Mouse (Mus musculus) induced T-regulatory cell, adult 2 months (primary cell): ENCODE data around the gene Nfe2l3.

ENCODE experiments used
- DNase-seq: peaks from one replicate; pipeline ENCODE4 v3.0.0-alpha.2; 2012; ENCODE audit warnings: low read depth

Nfe2l3 gene

GRCm38 (mm10) chr6:51442191-51442835 is 9.8 kb downstream of the Nfe2l3 start:
- peak; percentile 48 for DNase-seq

- no peak for DNase-seq
These were observed 20.5 kb downstream of the Nfe2l3 start for GRCm38 (mm10) chr6:51452927-51453503.

- DNase-seq = peak; percentile 28
These were observed 22.5 kb downstream of the Nfe2l3 start for GRCm38 (mm10) chr6:51454949-51455348.

GRCm38 (mm10) chr6:51456198-51456597 is 23.7 kb downstream of the Nfe2l3 start:
- DNase-seq = no peak

- DNase-seq = peak; percentile 36
These were observed 24.8 kb downstream of the Nfe2l3 start for GRCm38 (mm10) chr6:51457283-51457682.

- peak; percentile 32 for DNase-seq
These were observed 25.4 kb downstream of the Nfe2l3 start for GRCm38 (mm10) chr6:51457770-51458387.

- DNase-seq = peak; percentile 45
These were observed 26.4 kb downstream of the Nfe2l3 start for GRCm38 (mm10) chr6:51458925-51459312.

GRCm38 (mm10) chr6:51459313-51460020 is 27.0 kb downstream of the Nfe2l3 start:
- no peak for DNase-seq

GRCm38 (mm10) chr6:51460021-51460360 is 27.5 kb downstream of the Nfe2l3 start:
- DNase-seq = no peak

- DNase-seq = peak; percentile 57
These were observed 27.9 kb downstream of the Nfe2l3 start for GRCm38 (mm10) chr6:51460363-51460762.

GRCm38 (mm10) chr6:51467649-51468048 is 35.2 kb downstream of the Nfe2l3 start:
- DNase-seq = peak; percentile 57

GRCm38 (mm10) chr6:51468891-51469561 is 36.6 kb downstream of the Nfe2l3 start:
- DNase-seq = peak; percentile 92

GRCm38 (mm10) chr6:51469715-51470310 is 37.3 kb downstream of the Nfe2l3 start, which contains the start of gene Hnrnpa2b1:
Hnrnpa2b1 (minus strand) TSS chr6:51469894.
- peak; percentile 100 for DNase-seq

- DNase-seq = peak; percentile 95
These were observed 38.1 kb downstream of the Nfe2l3 start, which contains the start of gene Cbx3 for GRCm38 (mm10) chr6:51470311-51471178. Cbx3 (plus strand) TSS chr6:51470360.

GRCm38 (mm10) chr6:51471179-51471505 is 38.7 kb downstream of the Nfe2l3 start:
- no peak for DNase-seq

GRCm38 (mm10) chr6:51471782-51472181 is 39.3 kb downstream of the Nfe2l3 start:
- peak; percentile 47 for DNase-seq

GRCm38 (mm10) chr6:51472213-51472612 is 39.7 kb downstream of the Nfe2l3 start:
- peak; percentile 27 for DNase-seq

GRCm38 (mm10) chr6:51479136-51479731 is 46.8 kb downstream of the Nfe2l3 start:
- no peak for DNase-seq

- no peak for DNase-seq
These were observed 49.1 kb downstream of the Nfe2l3 start for GRCm38 (mm10) chr6:51481548-51481947.

- DNase-seq = no peak
These were observed 51.4 kb downstream of the Nfe2l3 start for GRCm38 (mm10) chr6:51483861-51484260.
